Mouse (Mus musculus) ES-E14 (cell line): ENCODE measurements around the gene Guk1.

Source experiments
- CHD2 ChIP-seq: IDR thresholded peaks from 2 replicates; pipeline ENCODE4 v1.6.1; 2014; ENCODE audit warnings: mild to moderate bottlenecking, low read depth, low read length, inconsistent platforms
- ZNF384 ChIP-seq: IDR thresholded peaks from 2 replicates; pipeline ENCODE4 v1.6.1; 2012; ENCODE audit warnings: low read depth, low read length, inconsistent platforms

GRCm38 (mm10) chr11:59226787-59227603 lies 35.0 kb upstream of the Guk1 start:
- TF ChIP-seq CHD2 (no peak), ZNF384 (no peak)
